Mouse (Mus musculus): ENCODE data around the gene Ankrd34b. TPM values are rescaled to one million over a fixed set of nuclear protein-coding genes. Genes with fewer than 3 reads are reported as not detected.

Ankrd34b gene
- total RNA-seq, 2 experiments from 2014 or later, result 11.2 to 13.3 TPM

Other genes starting within 250 kb of the Ankrd34b start
- not detected for gene Gm20379, start 119.9 kb upstream of the Ankrd34b start, total RNA-seq (2021)
- 1 to 10 TPM; 2.0 to 2.1 TPM for gene Dhfr, start 71.2 kb upstream of the Ankrd34b start, total RNA-seq (2021)
- 10 to 100 TPM; 29.4 to 30.9 TPM for gene Msh3, start 70.9 kb upstream of the Ankrd34b start, total RNA-seq (2021)
- gene Fam151b, start 58.1 kb downstream of the Ankrd34b start, total RNA-seq (2021), result 10 to 100 TPM in 1 of 2 experiments, 1 to 10 TPM in 1; 8.6 to 10.1 TPM
- gene Zfyve16, start 105.0 kb downstream of the Ankrd34b start, total RNA-seq (2021), result 10 to 100 TPM; 24.9 to 29.5 TPM
- not detected for gene Spz1, start 150.3 kb downstream of the Ankrd34b start, total RNA-seq (2021)
- 10 to 100 TPM; 62.1 to 63.3 TPM for gene Serinc5, start 185.2 kb downstream of the Ankrd34b start, total RNA-seq (2021)

Measured in layer of hippocampus, postnatal 10 days (tissue).